Mouse (Mus musculus) B cell, adult 67 days (primary cell): ENCODE data around the gene Tsc22d1. TPM values are rescaled to one million over a fixed set of nuclear protein-coding genes. Genes with fewer than 3 reads are reported as not detected.

Source experiments
- total RNA-seq, 2 experiments: library from RNA; stranded (reverse); gene quantifications; 4 replicates each; pipeline ENCODE4 v1.2.4; 2023

Tsc22d1 gene
- total RNA-seq, result 10 to 100 TPM; 35.4 to 57.7 TPM

DNA sequence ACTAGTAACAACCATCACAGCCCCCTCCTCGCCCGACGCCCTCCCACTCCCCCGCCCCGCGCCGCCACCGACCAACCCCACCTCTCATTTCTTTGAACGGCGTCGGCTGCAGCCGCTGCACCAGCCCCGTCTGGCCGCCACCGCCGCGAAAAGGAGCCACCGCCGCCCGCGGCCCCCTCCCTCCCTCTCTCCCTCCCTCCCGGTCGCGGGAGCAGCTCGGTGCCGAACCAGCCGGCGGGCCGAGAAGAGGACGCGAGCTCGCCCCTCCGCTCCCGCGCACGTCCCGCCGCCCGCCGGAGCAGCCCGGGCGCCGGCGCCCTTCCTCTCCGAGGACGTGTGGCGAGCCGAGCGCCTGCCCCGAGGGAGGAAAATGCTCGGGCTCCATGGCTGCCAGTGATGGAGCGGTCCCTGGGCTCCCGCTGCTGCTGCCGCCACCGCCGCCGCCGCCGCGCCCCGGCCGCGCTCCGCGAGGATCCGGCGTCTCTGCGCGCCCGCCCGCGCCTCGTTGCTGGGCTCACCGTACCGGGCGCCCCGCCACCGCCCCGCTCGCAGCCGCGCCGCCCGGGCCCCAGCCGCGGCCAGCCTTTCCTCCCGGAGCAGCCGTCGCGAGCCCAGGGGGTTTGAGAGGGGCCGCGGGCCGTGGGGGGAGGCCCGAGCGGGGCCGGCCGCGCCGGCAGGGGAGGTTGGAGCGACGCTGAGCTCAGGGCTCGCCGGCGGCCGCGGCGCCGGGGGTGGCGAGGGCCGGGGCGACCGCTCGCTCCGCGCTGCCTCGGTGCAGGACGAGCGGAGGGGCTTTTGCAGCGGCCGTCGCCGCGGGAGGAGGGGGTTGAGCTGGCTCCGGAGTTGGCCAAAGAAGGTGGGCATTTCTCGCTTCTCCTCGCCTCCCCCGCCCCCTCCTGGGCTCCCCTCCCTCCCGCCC is at the start of gene Tsc22d1:
TSS of gene Tsc22d1 (plus strand) at position 100 of the 919 bp plus-strand sequence.

GRCm38 (mm10) chr14:76556852-76557208 is 142.1 kb downstream of the Tsc22d1 start, which contains the start of gene Serp2:
Serp2 (minus strand) TSS chr14:76556889.

Other genes with a start within 250 kb of the Tsc22d1 start
- 1 to 10 TPM; 2.0 to 4.4 TPM for gene Serp2, start 141.9 kb downstream of the Tsc22d1 start, total RNA-seq